In the genomic region with DNA sequence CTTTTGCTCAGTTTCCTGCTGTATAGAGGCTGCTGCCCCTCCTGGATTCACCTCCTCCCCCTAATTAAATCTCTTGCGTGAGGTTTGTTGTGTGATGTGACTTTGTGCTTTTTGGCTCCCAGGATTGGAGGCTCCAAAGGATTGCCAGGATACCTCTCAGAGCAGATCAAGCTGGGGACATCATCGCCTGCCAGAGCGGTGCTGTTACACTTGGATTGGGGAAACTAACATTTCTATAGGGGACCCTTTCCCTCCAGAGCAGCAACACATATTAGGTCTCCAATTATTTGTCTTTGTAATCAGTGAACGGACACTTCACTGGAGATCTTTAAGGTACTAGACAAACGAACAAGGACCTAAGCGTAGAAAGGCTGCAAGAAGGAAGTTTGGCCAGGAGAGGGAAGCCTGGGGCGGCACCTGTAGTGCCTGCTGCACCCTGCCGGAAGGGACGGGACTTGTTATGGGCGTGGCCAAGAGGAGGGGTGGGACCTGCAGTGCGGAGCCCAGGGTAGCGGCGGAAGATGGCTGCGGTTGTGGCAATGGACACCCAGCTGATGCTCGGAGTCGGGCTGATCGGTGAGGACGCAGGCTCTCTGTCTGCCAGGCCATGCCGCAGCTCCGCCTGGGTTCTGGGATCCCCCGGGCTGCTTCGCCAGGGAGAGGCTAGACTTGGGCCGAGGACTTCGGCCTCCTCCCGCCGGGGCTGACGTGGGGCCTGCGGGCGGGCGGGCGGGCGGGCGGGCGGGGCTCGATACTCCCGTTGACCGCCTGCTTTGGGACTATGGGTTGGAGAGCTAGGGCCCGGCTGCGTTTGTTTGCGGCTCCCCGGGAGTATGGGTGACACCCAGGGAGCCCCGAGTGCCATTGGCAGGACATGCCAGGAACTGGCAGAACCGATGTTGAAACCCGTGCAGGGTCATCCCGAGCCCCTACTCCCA, we compare ENCODE assay signal across 8 mouse cellular contexts. TPM values are rescaled to one million over a fixed set of nuclear protein-coding genes. Genes with fewer than 3 reads are reported as not detected.
DNase-seq lines count a peak whose midpoint lies in the region; ATAC-seq and TF ChIP-seq lines count a peak whose summit lies in the region.

Fam45a (plus strand) TSS at position 488 of the 938 bp plus-strand sequence.

- peak; percentile 80 for TF ChIP-seq CTCF in Patski (IDR thresholded peaks at IDR 0.05)

- POLR2A ChIA-PET in Patski (lab: Charles Lee), result interaction anchor here (0.6 to 1.0 kb wide), 5 partner anchors 9 to 52 kb away, joined by 3 to 5 read pairs (median 3); no protein-coding TSS in a partner anchor

- peak within 1 kb of the TSS; percentile 68 for H3K4me3 ChIP-seq in hindbrain, embryonic 13.5 days

- WGBS in hindbrain, embryonic 13.5 days, result 2% methylated on average over 45 of the region's 45 CpGs

- in situ Hi-C loops in Patski (cut with MboI; ENCODE audit: low pct_unique_long_range_greater_than_20kb), result no loop called here

- DNase-seq in Patski (ENCODE audit: low read depth, low spot score), result peak; percentile 42
- peak; percentile 90 for DNase-seq in cerebellum, postnatal 14 days
- DNase-seq in frontal cortex, postnatal 14 days (ENCODE audit: low spot score in 2 of 2), result peak; percentile 83
- DNase-seq in layer of hippocampus, postnatal 25 days (ENCODE audit: extremely low spot score in 1 of 2, low spot score in 1 of 2), result peak; percentile 73 to 77
- peak; percentile 95 for DNase-seq in lung, postnatal 25 days (ENCODE audit: low spot score)
- DNase-seq in retina, embryonic 14.5 days (ENCODE audit: low spot score), result peak; percentile 93
- DNase-seq in thymus, postnatal 4 days, result peak; percentile 94

- H3K36me3 ChIP-seq in hindbrain, embryonic 13.5 days, result peaks cover 10% of the 10 kb centered on the region

- peak; percentile 100 for ATAC-seq in Patski
- ATAC-seq in hindbrain, embryonic 13.5 days (ENCODE audit: low FRiP score), result peak; percentile 99

- CTCF ChIA-PET in Patski (lab: Charles Lee), result interaction anchor here (1.8 to 1.9 kb wide), 2 partner anchors 16 to 275 kb away, joined by 4 to 6 read pairs; no protein-coding TSS in a partner anchor

- H3K4me2 ChIP-seq in hindbrain, embryonic 13.5 days, result peak within 1 kb of the TSS; percentile 71

- H3K9ac ChIP-seq in hindbrain, embryonic 13.5 days, result peak within 1 kb of the TSS; percentile 84

- peaks cover 2% of the 10 kb centered on the region for H3K27me3 ChIP-seq in Patski
- no peaks in the 10 kb centered on the region for H3K27me3 ChIP-seq in hindbrain, embryonic 13.5 days

- H3K9me3 ChIP-seq in hindbrain, embryonic 13.5 days, result no peaks in the 10 kb centered on the region

- H3K27ac ChIP-seq in hindbrain, embryonic 13.5 days, result peak within 1 kb of the TSS; percentile 76

- peaks cover 11% of the 10 kb centered on the region for H3K4me1 ChIP-seq in hindbrain, embryonic 13.5 days (replicated peaks)

RNA-seq across cellular contexts. Expression of gene Fam45a, which starts in this region (rescaled TPM):
- 40.2 TPM for polyA plus RNA-seq in Patski (2021)
- polyA plus RNA-seq in hindbrain, embryonic 13.5 days (2015; fragmentation: Nextera tagmentation; extraction: Ambion mirVana), result 39.7 and 43.6 TPM in 2 replicates
- 10 to 100 TPM; 40.3 to 47.3 TPM for total RNA-seq in layer of hippocampus, postnatal 25 days (2021)

Comparison
In these comparisons a context has a peak if more than half of its experiments do, and no peak if none do; other contexts are left out.
1. Peak in every context shown above with its lines: DNase-seq, ATAC-seq, H3K4me3 ChIP-seq and H3K27ac ChIP-seq.
2. DNase-seq: peak in every context shown above with its lines; median percentile 95 in lung, postnatal 25 days; 94 in thymus, postnatal 4 days; 93 in retina, embryonic 14.5 days; 90 in cerebellum, postnatal 14 days; 83 in frontal cortex, postnatal 14 days; 75 in layer of hippocampus, postnatal 25 days; 42 in Patski.